Mouse (Mus musculus) spleen, adult 2 months (tissue): Measurements from ENCODE around the gene Runx1.

Experiments used
- CTCF ChIP-seq: fragments of 200-500 bp; IDR thresholded peaks from 2 replicates; pipeline ENCODE4 v1.5.1; 2011; ENCODE audit warnings: mild to moderate bottlenecking, inconsistent platforms; ENCODE audit not compliant: insufficient read depth, insufficient read length, insufficient replicate concordance; ENCODE audit errors: extremely low read depth
- POLR2A ChIP-seq: fragments of 200-500 bp; IDR thresholded peaks from 2 replicates; pipeline ENCODE4 v1.6.1; 2011; ENCODE audit warnings: low read depth, low read length, inconsistent platforms

DNA sequence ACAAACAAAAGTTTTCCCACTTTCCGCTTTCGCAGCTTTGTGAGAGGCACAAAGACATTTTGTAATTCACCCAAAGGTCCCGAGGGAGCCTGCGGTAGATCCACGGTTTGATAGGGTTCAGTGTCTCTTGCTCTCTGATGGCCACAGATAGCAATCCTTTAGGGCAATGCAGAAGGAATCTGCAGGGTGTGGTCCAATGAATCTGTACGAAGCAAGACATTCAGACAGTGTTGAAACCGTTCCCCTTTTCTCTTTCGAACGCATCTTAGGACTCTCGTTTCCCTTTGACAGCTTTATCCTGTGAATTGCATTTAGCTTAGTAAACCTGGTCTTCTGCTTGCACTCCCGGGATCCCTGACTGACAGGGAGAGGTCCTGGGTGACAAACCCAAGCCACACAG is 228.3 kb downstream of the Runx1 start:
- TF ChIP-seq CTCF (no peak), POLR2A (no peak)
